Mouse (Mus musculus) heart, postnatal 0 days (tissue): ENCODE data around the gene Mlip. TPM values are rescaled to one million over a fixed set of nuclear protein-coding genes. Genes with fewer than 3 reads are reported as not detected.

Source experiments
- ATAC-seq: fragments of 200-750 bp; cut with Nextera tagmentation; 2 replicates; pipeline ENCODE4 v1.8.0; 2017; ENCODE audit warnings: low read depth, moderate number of reproducible peaks, moderate library complexity; ENCODE audit not compliant: insufficient read depth
- DNase-seq: peaks from one replicate; pipeline ENCODE4 v3.0.0-alpha.2; 2016; ENCODE audit warnings: low spot score
- H3K27ac ChIP-seq: fragments of 300-500 bp; sonication (generic); 2 replicates; pipeline ENCODE4 v1.5.1; 2014; ENCODE audit warnings: low read depth, mild to moderate bottlenecking
- H3K27me3 ChIP-seq: fragments of 300-500 bp; sonication (generic); 2 replicates; pipeline ENCODE4 v1.6.1; 2014; ENCODE audit warnings: low read length, mixed read lengths; ENCODE audit not compliant: control insufficient read depth, insufficient read depth
- H3K36me3 ChIP-seq: fragments of 300-500 bp; sonication (generic); replicated peaks from 2 replicates; pipeline ENCODE4 v1.6.1; 2014; ENCODE audit warnings: low read length, mixed read lengths; ENCODE audit not compliant: control insufficient read depth, insufficient read depth
- H3K4me1 ChIP-seq: fragments of 300-500 bp; sonication (generic); 2 replicates; pipeline ENCODE4 v1.6.1; 2014; ENCODE audit warnings: antibody characterized with exemption; ENCODE audit not compliant: control insufficient read depth, insufficient read depth
- H3K4me2 ChIP-seq: fragments of 300-500 bp; sonication (generic); 2 replicates; pipeline ENCODE4 v1.6.1; 2014; ENCODE audit warnings: low read depth, mild to moderate bottlenecking, low read length, moderate library complexity
- H3K4me3 ChIP-seq: fragments of 300-500 bp; sonication (generic); 2 replicates; pipeline ENCODE4 v1.5.1; 2014; ENCODE audit warnings: low read depth, low read length
- H3K9ac ChIP-seq: fragments of 300-500 bp; sonication (generic); replicated peaks from 2 replicates; pipeline ENCODE4 v1.6.1; 2014; ENCODE audit warnings: low read depth, low read length, mixed read lengths
- H3K9me3 ChIP-seq: fragments of 300-500 bp; sonication (generic); replicated peaks from 2 replicates; pipeline ENCODE4 v1.6.1; 2016; ENCODE audit warnings: low read length; ENCODE audit not compliant: control insufficient read depth
- CTCF ChIP-seq: IDR thresholded peaks from 2 replicates; pipeline ENCODE4 v1.5.1; 2016; ENCODE audit warnings: antibody characterized with exemption, control low read depth, low read depth
- EP300 ChIP-seq: IDR thresholded peaks from 2 replicates; pipeline ENCODE4 v1.6.1; 2016; ENCODE audit warnings: antibody characterized with exemption, low read depth
- WGBS: fragments of 180-500 bp; shearing (Covaris S2); extraction: QIAGEN DNeasy Blood & Tissue Kit; methylation state at CpG from one replicate; pipeline ENCODE4 v1.1.7; 2014; 5-methylcytosine and 5-hydroxymethylcytosine counted together
- polyA plus RNA-seq: library from polyadenylated mRNA; unstranded; fragments of >200 nt; fragmentation: Nextera tagmentation; extraction: Ambion mirVana; gene quantifications from 2 replicates; pipeline ENCODE4 v1.2.1, GENCODE M21; 2015
- total RNA-seq: library from RNA; depleted of rRNA; stranded (reverse); fragments of >200 nt; gene quantifications from 2 replicates; pipeline ENCODE4 v1.2.3, GENCODE M21; 2014; ENCODE audit warnings: low replicate concordance

The Mlip gene
- total and polyA plus RNA-seq, 2 experiments from 2014 or later: 87.9 to 93.8 TPM

GRCm38 (mm10) chr9:77198250-77198649 is 154.5 kb downstream of the Mlip start:
- no peak overlapping the region for H3K4me3 ChIP-seq
- ATAC-seq: no peak
- TF ChIP-seq CTCF (no peak), EP300 (no peak)
- 15% methylated on average over 1 of the region's 1 CpGs for WGBS
- H3K9me3 ChIP-seq: 0 out of 2 replicates have a peak, but pooled peaks cover 3% of the 10 kb centered on the region
- no peaks in the 10 kb centered on the region for H3K4me1 ChIP-seq
- no peaks in the 10 kb centered on the region for H3K36me3 ChIP-seq
- no peaks in the 10 kb centered on the region for H3K27me3 ChIP-seq
- H3K9ac ChIP-seq: no peak overlapping the region
- DNase-seq: no peak
- H3K4me2 ChIP-seq: no peak overlapping the region
- no peak overlapping the region for H3K27ac ChIP-seq

- no peak overlapping the region for H3K4me3 ChIP-seq
- no peaks in the 10 kb centered on the region; the same call in 1 of the 2 replicates for H3K36me3 ChIP-seq
- no peak overlapping the region for H3K9ac ChIP-seq
- DNase-seq (no peak), ATAC-seq (no peak)
- no peaks in the 10 kb centered on the region for H3K27me3 ChIP-seq
- H3K9me3 ChIP-seq: no peaks in the 10 kb centered on the region
- no peak overlapping the region for H3K4me2 ChIP-seq
- no peaks in the 10 kb centered on the region for H3K4me1 ChIP-seq
- no peak for TF ChIP-seq EP300
- no peak for TF ChIP-seq CTCF
- WGBS: 81% methylated on average over 3 of the region's 3 CpGs
- H3K27ac ChIP-seq: no peak overlapping the region
Measured at GRCm38 (mm10) chr9:77179486-77179885, 173.3 kb downstream of the Mlip start.

- no peak for TF ChIP-seq EP300
- no peak for TF ChIP-seq CTCF
- no peak overlapping the region for H3K4me2 ChIP-seq
- H3K27ac ChIP-seq: no peak overlapping the region
- no peak overlapping the region for H3K4me3 ChIP-seq
- 0 out of 2 replicates have a peak, but pooled peaks cover 4% of the 10 kb centered on the region for H3K4me1 ChIP-seq
- no peaks in the 10 kb centered on the region for H3K27me3 ChIP-seq
- no peaks in the 10 kb centered on the region for H3K9me3 ChIP-seq
- H3K36me3 ChIP-seq: no peaks in the 10 kb centered on the region; the same call in 1 of the 2 replicates
- WGBS: 84% methylated on average over 3 of the region's 3 CpGs
- no peak for DNase-seq
- H3K9ac ChIP-seq: no peak overlapping the region
- no peak for ATAC-seq
Measured at GRCm38 (mm10) chr9:77175870-77176269, 176.9 kb downstream of the Mlip start.

- DNase-seq: no peak
- WGBS: 61% methylated on average over 5 of the region's 5 CpGs
- H3K4me2 ChIP-seq: no peak overlapping the region
- H3K4me1 ChIP-seq: 0 out of 2 replicates have a peak, but pooled peaks cover 4% of the 10 kb centered on the region
- TF ChIP-seq CTCF: no peak
- TF ChIP-seq EP300: no peak
- ATAC-seq: no peak
- no peaks in the 10 kb centered on the region; the same call in 1 of the 2 replicates for H3K36me3 ChIP-seq
- H3K9me3 ChIP-seq: no peaks in the 10 kb centered on the region
- H3K9ac ChIP-seq: no peak overlapping the region
- no peak overlapping the region for H3K27ac ChIP-seq
- no peak overlapping the region for H3K4me3 ChIP-seq
- H3K27me3 ChIP-seq: no peaks in the 10 kb centered on the region
Measured at GRCm38 (mm10) chr9:77172044-77172443, 180.7 kb downstream of the Mlip start.

- ATAC-seq (no peak), DNase-seq (no peak)
- 82% methylated on average over 6 of the region's 6 CpGs for WGBS
- Histone ChIP-seq H3K4me2 (no peak overlapping the region), H3K27ac (no peak overlapping the region), H3K27me3 (no peaks in the 10 kb centered on the region), H3K9ac (no peak overlapping the region), H3K9me3 (no peaks in the 10 kb centered on the region), H3K4me1 (no peaks in the 10 kb centered on the region), H3K4me3 (no peak overlapping the region), H3K36me3 (no peaks in the 10 kb centered on the region)
- no peak for TF ChIP-seq CTCF
- TF ChIP-seq EP300: no peak
Measured at GRCm38 (mm10) chr9:77165877-77166276, 186.9 kb downstream of the Mlip start.

GRCm38 (mm10) chr9:77161764-77162163 is 191.0 kb downstream of the Mlip start:
- ATAC-seq (no peak), DNase-seq (no peak)
- Histone ChIP-seq H3K27me3 (no peaks in the 10 kb centered on the region), H3K4me1 (no peaks in the 10 kb centered on the region), H3K27ac (no peak overlapping the region), H3K4me2 (no peak overlapping the region), H3K9me3 (no peaks in the 10 kb centered on the region), H3K9ac (no peak overlapping the region), H3K36me3 (0 out of 2 replicates have a peak, but pooled peaks cover 4% of the 10 kb centered on the region), H3K4me3 (no peak overlapping the region)
- TF ChIP-seq EP300 (no peak), CTCF (no peak)
- 80% methylated on average over 5 of the region's 5 CpGs for WGBS
